Mouse (Mus musculus) forebrain, postnatal 0 days (tissue): ENCODE data around the gene H2-Q6. TPM values are rescaled to one million over a fixed set of nuclear protein-coding genes. Genes with fewer than 3 reads are reported as not detected.
"Not testable (repeated sequence)": the region's sequence is repeated elsewhere in the genome, so short reads cannot be mapped to it uniquely, and the experiment has no call there.

Experiments
- ATAC-seq: fragments of 200-750 bp; cut with Nextera tagmentation; 2 replicates; pipeline ENCODE4 v1.8.0; 2017; ENCODE audit warnings: mild to moderate bottlenecking, moderate library complexity
- DNase-seq: peaks from one replicate; pipeline ENCODE4 v3.0.0-alpha.2; 2015
- H3K27ac ChIP-seq: fragments of 300-500 bp; sonication (generic); 2 replicates; pipeline ENCODE4 v1.5.1; 2014; ENCODE audit warnings: low read depth, mild to moderate bottlenecking, antibody characterized with exemption, low read length, moderate library complexity, mixed read lengths
- H3K27me3 ChIP-seq: fragments of 300-500 bp; sonication (generic); 2 replicates; pipeline ENCODE4 v1.6.1; 2014; ENCODE audit warnings: mild to moderate bottlenecking, low read length, mixed read lengths; ENCODE audit not compliant: insufficient read depth
- H3K36me3 ChIP-seq: fragments of 300-500 bp; sonication (generic); 2 replicates; pipeline ENCODE4 v1.6.1; 2014; ENCODE audit warnings: mild to moderate bottlenecking, moderate library complexity; ENCODE audit not compliant: insufficient read depth
- H3K4me1 ChIP-seq: fragments of 300-500 bp; sonication (generic); 2 replicates; pipeline ENCODE4 v1.6.1; 2014; ENCODE audit warnings: antibody characterized with exemption; ENCODE audit not compliant: insufficient read depth
- H3K4me2 ChIP-seq: fragments of 300-500 bp; sonication (generic); 2 replicates; pipeline ENCODE4 v1.6.1; 2014; ENCODE audit warnings: low read depth, mild to moderate bottlenecking, moderate library complexity
- H3K4me3 ChIP-seq: fragments of 300-500 bp; sonication (generic); 2 replicates; pipeline ENCODE4 v1.5.1; 2014; ENCODE audit warnings: low read depth, low read length, mixed read lengths
- H3K9ac ChIP-seq: fragments of 300-500 bp; sonication (generic); 2 replicates; pipeline ENCODE4 v1.6.1; 2014; ENCODE audit warnings: mild to moderate bottlenecking
- H3K9me3 ChIP-seq: fragments of 300-500 bp; sonication (generic); 2 replicates; pipeline ENCODE4 v1.6.1; 2016; ENCODE audit warnings: low read length
- CTCF ChIP-seq: sonication (generic); IDR thresholded peaks from 2 replicates; pipeline ENCODE4 v1.5.1; 2016; ENCODE audit warnings: antibody characterized with exemption, control low read depth, low read depth
- WGBS: fragments of 180-500 bp; shearing (Covaris S2); extraction: QIAGEN DNeasy Blood & Tissue Kit; methylation state at CpG from one replicate; pipeline ENCODE4 v1.1.7; 2014; 5-methylcytosine and 5-hydroxymethylcytosine counted together
- polyA plus RNA-seq: library from polyadenylated mRNA; unstranded; fragments of >200 nt; fragmentation: Nextera tagmentation; extraction: Ambion mirVana; gene quantifications from 2 replicates; pipeline ENCODE4 v1.2.1, GENCODE M21; 2015
- total RNA-seq: library from RNA; depleted of rRNA; stranded (reverse); fragments of >200 nt; gene quantifications from 2 replicates; pipeline ENCODE4 v1.2.3, GENCODE M21; 2014; rRNA removed

The H2-Q6 gene
- total and polyA plus RNA-seq, 2 experiments from 2014 or later, result 0.43 to 0.80 TPM

GRCm38 (mm10) chr17:35458247-35458646 is 33.6 kb downstream of the H2-Q6 start:
- ATAC-seq, H3K36me3 ChIP-seq, H3K27ac ChIP-seq, DNase-seq, H3K27me3 ChIP-seq, H3K4me1 ChIP-seq, H3K4me3 ChIP-seq, H3K9me3 ChIP-seq, H3K9ac ChIP-seq, H3K4me2 ChIP-seq: not testable (repeated sequence)
- no CpG with 5 or more reads among the region's 1 CpGs for WGBS

- WGBS, result 63% methylated on average over 3 of the region's 9 CpGs
- H3K4me1 ChIP-seq, H3K4me3 ChIP-seq, DNase-seq, H3K9me3 ChIP-seq, H3K9ac ChIP-seq, H3K36me3 ChIP-seq, H3K4me2 ChIP-seq, H3K27ac ChIP-seq, H3K27me3 ChIP-seq: not testable (repeated sequence)
- ATAC-seq, result peak; percentile 91
These were observed 36.1 kb downstream of the H2-Q6 start for GRCm38 (mm10) chr17:35460513-35461341.

GRCm38 (mm10) chr17:35465651-35466050 is 41.0 kb downstream of the H2-Q6 start:
- DNase-seq, result peak; percentile 47
- ATAC-seq, H3K27me3 ChIP-seq, H3K9me3 ChIP-seq, H3K4me1 ChIP-seq, H3K27ac ChIP-seq, H3K4me3 ChIP-seq, H3K9ac ChIP-seq, H3K36me3 ChIP-seq, H3K4me2 ChIP-seq: not testable (repeated sequence)
- TF ChIP-seq CTCF, result peak; percentile 76
- WGBS, result 9% methylated on average over 8 of the region's 8 CpGs

- not testable (repeated sequence) for DNase-seq, H3K36me3 ChIP-seq, H3K9me3 ChIP-seq, H3K4me2 ChIP-seq, H3K27me3 ChIP-seq, H3K4me3 ChIP-seq, H3K4me1 ChIP-seq, ATAC-seq, H3K27ac ChIP-seq, H3K9ac ChIP-seq
- 69% methylated on average over 3 of the region's 3 CpGs for WGBS
These were observed 44.3 kb downstream of the H2-Q6 start for GRCm38 (mm10) chr17:35468936-35469335.

- no peak for TF ChIP-seq CTCF
- Histone ChIP-seq H3K4me1 (no peaks in the 10 kb centered on the region), H3K9me3 (no peaks in the 10 kb centered on the region), H3K36me3 (no peaks in the 10 kb centered on the region), H3K4me3 (peak within 1 kb of the TSS; percentile 35), H3K4me2 (peak within 1 kb of the TSS; percentile 62), H3K9ac (peak within 1 kb of the TSS; percentile 37), H3K27ac (no peak within 1 kb of the TSS), H3K27me3 (peaks cover 5% of the 10 kb centered on the region; the same call in 1 of the 2 replicates)
- ATAC-seq (no peak), DNase-seq (no peak)
- 4% methylated on average over 71 of the region's 80 CpGs for WGBS
These were observed 45.4 kb downstream of the H2-Q6 start, which contains the start of gene H2-Q10 for GRCm38 (mm10) chr17:35469842-35470751. Gene H2-Q10, plus strand, starts transcription at chr17:35470089.

Other genes starting within 250 kb of the H2-Q6 start
- gene Aif1, start 248.8 kb upstream of the H2-Q6 start, total RNA-seq, result 1.9 and 3.6 TPM in 2 replicates
- gene Aif1, start 248.8 kb upstream of the H2-Q6 start, polyA plus RNA-seq, result 8.4 and 10.0 TPM in 2 replicates
- gene Lst1, start 236.4 kb upstream of the H2-Q6 start, total RNA-seq, result 15.7 and 17.4 TPM in 2 replicates
- gene Lst1, start 236.4 kb upstream of the H2-Q6 start, polyA plus RNA-seq, result 11.4 and 12.7 TPM in 2 replicates
- 0.76 and 1.1 TPM in 2 replicates for gene Ltb, start 230.4 kb upstream of the H2-Q6 start, total RNA-seq
- gene Ltb, start 230.4 kb upstream of the H2-Q6 start, polyA plus RNA-seq, result 0.64 and 1.1 TPM in 2 replicates
- gene Tnf, start 222.8 kb upstream of the H2-Q6 start, total RNA-seq, result 0.71 TPM in 1 of 2 replicates, not detected in the other
- 0.09 TPM in 1 of 2 replicates, not detected in the other for gene Tnf, start 222.8 kb upstream of the H2-Q6 start, polyA plus RNA-seq
- 0.38 TPM in 1 of 2 replicates, not detected in the other for gene Lta, start 219.5 kb upstream of the H2-Q6 start, total RNA-seq
- gene Lta, start 219.5 kb upstream of the H2-Q6 start, polyA plus RNA-seq, result 0.50 and 0.80 TPM in 2 replicates
- gene Gm16181, start 204.0 kb upstream of the H2-Q6 start, total RNA-seq, result not detected in 2 replicates
- not detected in 2 replicates for gene Gm16181, start 204.0 kb upstream of the H2-Q6 start, polyA plus RNA-seq
- 59.7 and 81.4 TPM in 2 replicates for gene Atp6v1g2, start 191.2 kb upstream of the H2-Q6 start, total RNA-seq
- 121 and 146 TPM in 2 replicates for gene Atp6v1g2, start 191.2 kb upstream of the H2-Q6 start, polyA plus RNA-seq
- 17.1 and 24.5 TPM in 2 replicates for gene Nfkbil1, start 189.1 kb upstream of the H2-Q6 start, total RNA-seq
- gene Nfkbil1, start 189.1 kb upstream of the H2-Q6 start, polyA plus RNA-seq, result 12.3 and 12.4 TPM in 2 replicates
- 305 and 336 TPM in 2 replicates for gene Ddx39b, start 183.1 kb upstream of the H2-Q6 start, total RNA-seq
- gene Ddx39b, start 183.1 kb upstream of the H2-Q6 start, polyA plus RNA-seq, result 357 and 382 TPM in 2 replicates
- 54.9 and 63.3 TPM in 2 replicates for gene H2-D1, start 162.1 kb upstream of the H2-Q6 start, total RNA-seq
- 74.5 and 95.9 TPM in 2 replicates for gene H2-D1, start 162.1 kb upstream of the H2-Q6 start, polyA plus RNA-seq
- 0.46 and 1.00 TPM in 2 replicates for gene H2-Q1, start 104.4 kb upstream of the H2-Q6 start, total RNA-seq
- gene H2-Q1, start 104.4 kb upstream of the H2-Q6 start, polyA plus RNA-seq, result 0.45 and 0.74 TPM in 2 replicates
- 5.5 and 16.2 TPM in 2 replicates for gene H2-Q2, start 82.6 kb upstream of the H2-Q6 start, total RNA-seq
- gene H2-Q2, start 82.6 kb upstream of the H2-Q6 start, polyA plus RNA-seq, result 4.5 and 8.0 TPM in 2 replicates
- gene H2-Q4, start 45.2 kb upstream of the H2-Q6 start, total RNA-seq, result 3.2 and 5.1 TPM in 2 replicates
- gene H2-Q4, start 45.2 kb upstream of the H2-Q6 start, polyA plus RNA-seq, result 0.84 and 1.3 TPM in 2 replicates
- gene H2-Q7, start 14.3 kb downstream of the H2-Q6 start, total RNA-seq, result 1.7 and 2.4 TPM in 2 replicates
- gene H2-Q7, start 14.3 kb downstream of the H2-Q6 start, polyA plus RNA-seq, result 1.6 and 3.2 TPM in 2 replicates
- gene H2-Q10, start 45.2 kb downstream of the H2-Q6 start, total RNA-seq, result 0.46 and 1.2 TPM in 2 replicates
- 0.29 and 0.40 TPM in 2 replicates for gene H2-Q10, start 45.2 kb downstream of the H2-Q6 start, polyA plus RNA-seq
- not detected in 2 replicates for gene Pou5f1, start 81.2 kb downstream of the H2-Q6 start, total RNA-seq
- gene Pou5f1, start 81.2 kb downstream of the H2-Q6 start, polyA plus RNA-seq, result not detected in 2 replicates
- gene Tcf19, start 92.0 kb downstream of the H2-Q6 start, total RNA-seq, result 10.7 and 20.8 TPM in 2 replicates
- 10.8 and 11.8 TPM in 2 replicates for gene Tcf19, start 92.0 kb downstream of the H2-Q6 start, polyA plus RNA-seq
- 5.6 and 9.6 TPM in 2 replicates for gene Cchcr1, start 92.2 kb downstream of the H2-Q6 start, total RNA-seq
- gene Cchcr1, start 92.2 kb downstream of the H2-Q6 start, polyA plus RNA-seq, result 2.5 and 3.2 TPM in 2 replicates
- 0.54 and 0.76 TPM in 2 replicates for gene Psors1c2, start 108.4 kb downstream of the H2-Q6 start, total RNA-seq
- 0.29 and 0.31 TPM in 2 replicates for gene Psors1c2, start 108.4 kb downstream of the H2-Q6 start, polyA plus RNA-seq
- gene Cdsn, start 127.3 kb downstream of the H2-Q6 start, total RNA-seq, result 0.43 TPM in 1 of 2 replicates, not detected in the other
- 0.18 and 0.20 TPM in 2 replicates for gene Cdsn, start 127.3 kb downstream of the H2-Q6 start, polyA plus RNA-seq
- not detected in 2 replicates for gene 2300002M23Rik, start 142.6 kb downstream of the H2-Q6 start, total RNA-seq
- gene 2300002M23Rik, start 142.6 kb downstream of the H2-Q6 start, polyA plus RNA-seq, result not detected in 2 replicates
- not detected in 2 replicates for gene Sfta2, start 176.7 kb downstream of the H2-Q6 start, total RNA-seq
- gene Sfta2, start 176.7 kb downstream of the H2-Q6 start, polyA plus RNA-seq, result not detected in 2 replicates
- gene Gm9573, start 201.8 kb downstream of the H2-Q6 start, total RNA-seq, result not detected in 2 replicates
- gene Gm9573, start 201.8 kb downstream of the H2-Q6 start, polyA plus RNA-seq, result not detected in 2 replicates
- gene Mucl3, start 218.8 kb downstream of the H2-Q6 start, total RNA-seq, result 0.15 TPM in 1 of 2 replicates, not detected in the other
- not detected in 2 replicates for gene Mucl3, start 218.8 kb downstream of the H2-Q6 start, polyA plus RNA-seq
- gene Vars2, start 242.7 kb downstream of the H2-Q6 start, total RNA-seq, result 29.5 and 42.0 TPM in 2 replicates
- gene Vars2, start 242.7 kb downstream of the H2-Q6 start, polyA plus RNA-seq, result 8.5 and 10.4 TPM in 2 replicates
- gene Gtf2h4, start 248.9 kb downstream of the H2-Q6 start, total RNA-seq, result 21.2 and 30.9 TPM in 2 replicates
- 20.9 and 22.1 TPM in 2 replicates for gene Gtf2h4, start 248.9 kb downstream of the H2-Q6 start, polyA plus RNA-seq